Mouse (Mus musculus): ENCODE data around the gene Ift52.

Gene Ift52

DNA sequence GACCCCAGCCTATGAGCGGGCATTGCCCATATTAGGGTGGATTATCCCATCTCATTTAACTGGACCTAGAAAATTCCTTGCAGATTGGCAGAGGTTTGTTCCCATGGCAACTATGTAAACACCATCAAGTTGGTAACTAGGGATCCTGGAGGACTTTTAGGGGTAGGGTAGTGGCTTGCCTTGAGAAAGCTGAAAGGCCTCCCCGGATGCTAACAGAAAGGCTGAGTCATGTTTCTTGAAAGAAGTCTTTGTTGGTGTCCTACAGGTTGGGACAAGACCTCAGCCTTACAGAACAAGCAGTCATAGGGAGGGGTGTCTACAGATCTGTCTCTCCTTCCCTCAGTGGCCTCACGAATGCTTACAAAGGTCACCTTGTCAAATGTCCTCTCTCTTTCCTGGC is 58.1 kb downstream of the Ift52 start:
- peak; percentile 28 for DNase-seq (ENCODE audit: low read depth)

DNA sequence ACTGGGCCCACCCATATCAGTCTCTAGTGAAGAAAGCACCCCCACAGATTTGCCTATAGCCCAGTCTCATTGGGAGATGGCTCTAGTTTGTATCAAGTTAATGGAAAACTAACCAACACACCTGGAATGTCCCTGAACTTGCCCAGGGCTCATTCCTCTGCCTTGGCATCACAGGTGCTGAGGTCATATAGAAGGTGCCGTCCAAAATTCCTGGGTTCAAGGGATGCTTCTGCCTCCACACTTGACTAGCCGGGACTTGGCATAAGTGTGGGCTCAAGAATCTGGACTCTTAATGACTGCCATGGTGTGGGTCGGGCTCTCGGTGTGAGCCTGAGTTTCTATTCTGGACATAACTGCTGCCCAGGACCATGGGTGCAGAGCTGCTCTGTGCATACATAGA is 61.9 kb downstream of the Ift52 start:
- DNase-seq (ENCODE audit: low read depth): no peak

DNA sequence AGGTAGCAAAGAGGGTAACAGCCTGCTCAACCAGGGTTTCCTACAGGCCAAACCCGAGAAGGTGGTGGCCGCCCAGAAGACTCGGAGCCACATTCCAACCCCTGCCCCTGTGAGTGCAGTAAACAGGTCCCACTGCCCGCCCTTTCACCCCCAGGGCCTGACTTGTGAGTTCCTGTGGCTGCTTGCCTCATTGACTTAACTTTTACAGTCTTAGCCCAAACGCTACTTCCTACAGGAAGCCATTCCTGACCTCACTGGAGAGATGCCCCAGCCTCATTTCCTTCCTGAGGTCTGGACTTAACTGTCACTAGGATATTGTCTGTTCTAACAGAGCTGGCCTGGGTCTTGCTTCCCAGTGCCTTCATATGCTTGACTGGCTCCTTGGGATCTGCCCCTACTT is 65.4 kb downstream of the Ift52 start:
- no peak for DNase-seq (ENCODE audit: low read depth)

DNA sequence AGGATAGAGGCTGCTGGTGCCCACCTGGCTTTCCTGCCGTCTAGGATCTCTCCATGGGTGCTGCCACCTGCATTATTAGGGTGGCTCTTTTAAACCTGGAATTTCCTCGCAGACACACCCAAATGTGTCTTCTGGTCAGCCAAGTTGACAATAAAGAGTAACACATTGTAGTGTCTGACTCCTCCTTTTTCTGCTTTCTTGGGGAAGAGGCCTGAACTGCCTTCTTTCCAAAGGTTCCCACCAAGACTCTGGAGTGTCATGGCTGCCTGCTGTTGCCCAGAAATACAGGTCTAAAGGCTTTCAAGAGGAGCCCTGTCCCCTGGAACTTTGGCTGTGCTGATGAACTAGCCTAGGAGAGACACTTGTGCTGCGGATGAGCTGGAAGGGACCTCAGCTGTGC is 67.4 kb downstream of the Ift52 start:
- no peak for DNase-seq (ENCODE audit: low read depth)

DNA sequence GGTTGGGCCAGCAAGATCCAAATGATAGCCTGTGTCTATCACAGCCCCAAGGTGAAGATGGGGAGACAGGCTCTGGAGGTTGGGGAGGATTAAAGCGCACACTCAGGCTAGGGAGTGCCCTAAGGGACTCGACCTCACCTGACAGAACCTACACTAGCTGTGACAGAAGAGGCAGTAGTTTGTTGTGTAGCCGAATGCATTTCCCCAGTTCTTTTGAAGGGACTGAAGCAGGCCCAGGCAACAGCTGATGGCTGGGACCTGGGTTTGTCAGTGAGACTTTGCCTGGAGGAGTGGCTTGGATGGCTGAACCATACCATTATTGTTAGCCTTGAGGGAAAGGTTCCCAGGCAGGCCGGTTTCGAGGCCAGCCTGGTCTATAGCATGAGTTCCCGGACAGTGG is 67.9 kb downstream of the Ift52 start:
- DNase-seq (ENCODE audit: low read depth): no peak

DNA sequence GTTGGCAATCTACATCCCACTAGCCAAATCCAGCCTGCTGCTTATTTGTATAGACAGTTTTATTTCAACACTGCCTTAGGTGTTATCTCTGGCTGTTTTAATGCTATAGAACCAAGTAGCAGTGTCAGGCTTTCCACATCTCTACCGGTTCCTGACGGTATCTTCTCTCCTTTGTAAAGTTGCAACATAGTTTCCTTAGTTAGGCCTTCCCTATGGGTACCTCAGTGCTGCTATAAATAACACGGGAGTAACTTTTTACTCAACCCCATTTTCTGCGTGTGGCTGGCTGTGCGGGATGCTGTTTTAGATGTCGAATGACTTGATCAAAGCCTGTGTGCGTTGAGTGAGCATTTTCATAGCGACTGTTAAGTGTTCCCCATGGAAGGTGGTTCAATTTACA is 69.4 kb downstream of the Ift52 start:
- no peak for DNase-seq (ENCODE audit: low read depth)

DNA sequence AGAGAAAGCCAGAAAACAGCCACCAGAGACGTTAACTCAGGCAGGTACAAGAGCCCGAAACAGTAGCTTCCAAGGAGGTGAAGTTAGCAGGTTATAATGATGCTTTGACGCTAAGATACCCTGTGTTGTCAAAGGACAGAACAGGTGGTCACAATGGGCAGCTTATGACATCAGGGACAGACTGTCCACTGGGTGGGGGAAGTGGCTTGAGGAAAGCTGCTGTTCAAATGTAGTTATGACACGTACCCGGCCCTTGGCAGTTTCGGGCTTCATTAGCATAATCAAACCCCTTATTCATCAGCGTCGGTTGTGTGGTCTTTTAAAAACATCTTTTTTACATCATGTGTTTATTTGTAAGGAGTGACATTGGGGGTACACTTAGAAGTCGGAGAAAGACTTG is 70.6 kb downstream of the Ift52 start, which contains the start of gene Gtsf1l:
Gtsf1l (minus strand) TSS at position 128 of the 400 bp plus-strand sequence.
- no peak for DNase-seq (ENCODE audit: low read depth)

DNA sequence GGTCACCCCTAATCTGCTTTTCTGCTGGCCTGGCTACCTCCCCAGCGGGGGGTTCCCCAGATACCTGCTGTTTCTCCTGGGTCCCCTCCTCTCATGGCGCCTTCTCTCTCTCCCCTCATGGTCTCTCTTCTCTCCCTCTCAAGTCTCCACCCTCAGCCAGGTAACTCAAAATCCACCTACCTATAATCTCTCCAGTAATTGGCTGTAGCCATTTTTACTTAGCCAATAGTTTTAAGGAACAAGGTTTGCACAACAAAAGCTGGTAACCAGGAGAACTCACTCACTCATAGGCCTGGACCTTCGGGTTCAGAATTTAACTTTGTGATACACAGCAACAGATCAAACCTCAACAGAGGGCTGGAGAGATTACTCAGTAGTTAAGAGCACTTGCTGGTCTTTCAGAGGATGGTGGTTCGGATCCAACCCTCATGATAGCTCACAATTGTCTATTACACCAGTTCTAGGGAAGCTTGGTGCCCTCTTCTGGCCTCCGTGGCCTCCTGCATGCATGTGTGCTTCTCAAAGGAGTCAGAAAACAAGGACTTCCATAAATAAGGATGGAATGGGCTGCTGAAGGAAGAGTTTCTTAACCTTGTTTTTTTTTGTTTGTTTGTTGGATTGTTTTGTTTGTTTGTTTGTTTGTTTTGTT is 72.4 kb downstream of the Ift52 start:
- DNase-seq (ENCODE audit: low read depth): peak; percentile 63

DNA sequence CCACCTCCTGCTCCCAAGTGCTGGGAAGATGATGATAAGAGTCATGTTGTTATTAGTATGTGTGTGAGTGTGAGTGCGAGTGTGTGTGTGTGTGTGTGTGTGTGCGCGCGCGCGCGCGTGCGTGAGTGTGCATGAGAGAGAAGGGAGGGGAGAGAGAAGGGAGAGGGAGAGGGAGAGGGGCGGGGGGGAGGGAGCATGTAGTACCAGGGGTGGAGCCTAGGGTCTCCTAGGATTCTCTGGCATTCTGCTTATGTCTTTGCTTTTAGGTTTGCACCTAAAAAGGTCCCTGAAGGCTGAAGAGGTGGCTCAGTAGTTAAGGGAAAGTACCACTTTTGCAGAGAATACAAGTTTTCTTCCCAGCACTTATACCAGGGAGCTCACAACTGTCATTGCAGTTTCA is 77.8 kb downstream of the Ift52 start:
- DNase-seq (ENCODE audit: low read depth): no peak
